Mouse (Mus musculus) effector memory CD4-positive, alpha-beta T cell, adult 5 months (primary cell): ENCODE results near the gene Gm14419. TPM values are rescaled to one million over a fixed set of nuclear protein-coding genes. Genes with fewer than 3 reads are reported as not detected.

ENCODE experiments used
- polyA plus RNA-seq: library from polyadenylated mRNA; unstranded; fragments of 100-300 nt; shearing (Covaris generic); gene quantifications from one replicate; pipeline ENCODE4 v1.2.1, GENCODE M21; 2017

The Gm14419 gene
- 1.1 TPM for polyA plus RNA-seq

GRCm38 (mm10) chr2:177000656-177001055, at the start of gene Gm14419:
Gm14419 (plus strand) TSS chr2:177000956.

Other genes with a start within 250 kb of the Gm14419 start
- 2.2 TPM for gene Gm14295, start 202.3 kb upstream of the Gm14419 start, polyA plus RNA-seq
- not detected for gene Gm14408, start 169.8 kb upstream of the Gm14419 start, polyA plus RNA-seq
- 1.8 TPM for gene Gm14296, start 73.1 kb upstream of the Gm14419 start, polyA plus RNA-seq
- not detected for gene Gm14401, start 73.4 kb downstream of the Gm14419 start, polyA plus RNA-seq
- 4.5 TPM for gene Gm14410, start 205.5 kb downstream of the Gm14419 start, polyA plus RNA-seq